Mouse (Mus musculus) thymus, postnatal 14 days (tissue): Measurements from ENCODE around the gene Gm34653.
"Not testable (repeated sequence)": the region's sequence is repeated elsewhere in the genome, so short reads cannot be mapped to it uniquely, and the experiment has no call there.

Experiments used
- DNase-seq: peaks from one replicate; pipeline ENCODE4 v3.0.0; 2021

Gm34653 gene

DNA sequence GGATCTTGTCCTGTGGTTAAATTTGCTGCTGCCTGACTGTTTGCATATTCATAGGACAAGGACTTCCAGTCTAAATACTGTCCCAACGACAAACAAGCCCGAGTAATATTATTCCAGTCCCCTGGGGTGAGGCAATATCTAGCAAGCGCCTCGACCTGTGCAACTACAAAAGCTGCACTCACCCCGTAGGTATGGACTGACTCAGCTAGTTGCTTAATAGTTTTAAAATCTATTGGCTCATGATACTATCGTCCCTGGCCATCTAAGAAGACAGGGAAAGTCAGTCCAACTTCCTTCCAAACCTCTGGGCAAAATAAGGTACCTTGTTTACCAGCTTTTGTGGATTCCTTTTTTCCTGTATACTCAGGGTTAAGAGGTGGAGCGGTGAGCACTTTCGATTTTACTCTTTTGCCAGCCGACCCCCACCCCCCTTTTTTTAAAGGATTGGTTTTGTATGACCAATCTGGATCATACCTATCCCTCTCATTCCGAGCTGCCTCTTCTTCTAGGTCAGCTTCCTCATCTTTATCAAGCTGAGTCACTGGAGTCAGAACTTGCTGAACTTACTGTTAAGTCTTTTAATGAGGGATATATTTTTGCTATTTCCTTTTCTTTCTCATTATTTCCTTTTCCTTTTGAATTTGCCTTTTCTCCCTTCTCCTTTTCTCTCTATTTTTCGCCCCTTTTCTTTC lies at the start of gene Gm34653:
TSS of gene Gm34653 (plus strand) at position 242 of the 692 bp plus-strand sequence.
- not testable (repeated sequence) for DNase-seq

DNA sequence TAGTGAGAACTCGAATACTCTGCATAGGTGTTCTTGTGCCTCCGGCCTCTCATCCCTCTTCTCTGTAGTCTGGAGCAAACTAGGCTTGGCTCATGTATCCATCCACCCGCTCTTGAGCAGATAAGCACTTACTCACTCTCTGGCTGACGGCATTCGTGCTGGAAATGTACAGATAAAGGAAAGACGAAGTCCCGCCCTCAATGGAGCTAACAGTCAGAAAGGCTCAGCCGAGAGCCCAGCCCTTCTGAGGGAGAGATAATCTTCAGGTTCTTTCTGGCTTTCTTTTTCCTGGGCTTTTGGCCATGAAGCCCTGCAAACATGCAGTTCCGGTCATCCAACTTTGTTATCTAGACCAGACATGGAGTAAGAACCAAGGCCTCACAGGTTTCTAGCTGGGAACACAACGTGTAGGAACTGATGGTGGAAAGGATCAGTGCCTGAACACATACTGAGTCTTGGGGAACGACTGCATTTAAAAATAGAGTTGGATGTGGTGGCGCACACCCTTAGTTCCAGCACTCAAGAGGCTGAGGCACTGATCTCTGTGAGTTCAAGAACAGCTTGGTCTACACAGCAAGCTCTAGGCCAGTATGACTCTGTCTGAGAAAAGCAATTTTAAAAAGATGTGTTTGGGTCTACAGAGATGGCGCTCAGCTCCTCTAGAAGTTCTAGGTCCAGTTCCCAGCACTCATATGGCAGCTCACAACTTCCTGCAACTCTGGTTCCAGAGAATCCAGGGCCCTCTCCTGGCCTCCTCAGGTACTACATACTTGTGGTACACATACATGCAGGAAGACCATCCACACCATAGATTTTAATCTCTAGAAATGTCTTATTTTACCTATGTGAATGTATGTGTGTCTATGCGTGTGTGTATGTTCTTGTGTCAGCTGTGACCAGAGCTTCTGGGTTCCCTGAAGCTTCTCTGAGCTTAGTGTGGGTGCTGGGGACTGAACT lies 49.5 kb upstream of the Gm34653 start:
- no peak for DNase-seq

DNA sequence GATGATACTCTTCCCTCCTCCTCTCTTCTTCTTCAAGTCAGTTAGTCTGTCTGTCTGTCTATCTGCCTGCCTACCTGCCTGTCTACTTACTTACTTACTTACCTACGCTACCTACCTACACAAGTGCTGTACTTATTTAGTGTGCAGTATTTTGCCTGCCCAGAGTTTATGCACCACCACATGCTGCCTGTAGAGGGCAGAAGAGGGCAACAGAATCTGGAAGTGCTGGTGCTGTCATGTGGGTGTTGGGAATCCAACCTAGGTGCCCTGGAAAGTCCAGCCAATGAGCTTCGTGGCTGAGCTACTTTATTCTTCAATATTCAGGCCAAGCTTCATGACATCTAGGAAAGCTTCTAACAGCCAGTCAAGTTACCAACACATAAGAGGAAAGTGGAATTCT lies 48.7 kb upstream of the Gm34653 start:
- peak; percentile 59 for DNase-seq

DNA sequence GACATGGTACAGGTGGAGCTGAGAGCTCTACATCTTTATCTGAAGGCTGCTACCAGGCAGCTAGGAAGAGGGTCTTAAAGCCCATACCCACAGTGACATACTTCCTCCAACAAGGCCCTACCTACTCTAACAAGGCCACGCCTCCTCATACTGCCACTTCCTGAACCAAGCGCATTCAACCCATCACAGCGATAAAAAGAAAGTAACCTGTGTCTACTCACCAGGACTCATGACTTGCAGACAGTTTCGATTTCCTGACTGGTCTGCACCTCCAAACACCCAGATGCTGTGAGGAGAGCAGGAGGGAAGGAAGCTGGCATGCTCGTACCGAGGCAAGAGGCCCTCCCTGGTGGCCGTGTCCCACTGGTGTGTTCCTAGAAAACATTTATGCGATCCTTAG lies 42.5 kb upstream of the Gm34653 start:
- peak; percentile 74 for DNase-seq

DNA sequence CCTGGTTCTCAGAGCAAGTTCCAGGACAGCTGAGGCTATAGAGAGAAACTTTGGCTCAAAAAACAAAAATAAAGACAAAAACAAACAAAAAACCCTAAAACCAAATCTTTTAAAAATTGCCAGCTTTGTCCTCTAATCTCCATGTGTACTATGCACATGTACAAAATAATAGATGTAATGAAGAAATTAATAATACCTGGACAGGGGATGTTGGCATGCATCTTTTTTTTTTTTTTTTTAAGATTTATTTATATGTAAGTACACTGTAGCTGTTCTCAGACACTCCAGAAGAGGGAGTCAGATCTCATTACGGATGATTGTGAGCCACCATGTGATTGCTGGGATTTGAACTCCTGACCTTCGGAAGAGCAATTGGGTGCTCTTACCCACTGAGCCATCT lies 40.3 kb upstream of the Gm34653 start:
- DNase-seq, result not testable (repeated sequence)

DNA sequence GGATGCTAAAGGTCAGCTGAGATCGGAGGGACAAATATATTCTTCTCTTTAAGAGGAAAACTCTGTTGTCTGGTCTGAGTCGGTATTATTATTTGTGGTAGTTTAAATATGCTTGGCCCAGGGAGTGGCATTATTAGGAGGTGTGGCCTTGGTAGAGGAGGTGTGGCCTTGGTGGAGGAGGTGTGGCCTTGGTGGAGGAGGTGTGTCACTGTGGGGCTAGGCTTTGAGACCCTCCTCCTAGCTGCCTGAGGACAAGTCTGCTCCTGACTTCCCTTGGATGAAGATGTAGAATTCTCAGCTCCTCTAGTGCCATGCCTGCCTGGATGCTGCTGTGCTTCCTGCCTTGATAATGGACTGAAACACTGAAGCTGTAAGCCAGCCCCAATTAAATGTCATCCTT lies 38.3 kb upstream of the Gm34653 start:
- DNase-seq, result no peak

DNA sequence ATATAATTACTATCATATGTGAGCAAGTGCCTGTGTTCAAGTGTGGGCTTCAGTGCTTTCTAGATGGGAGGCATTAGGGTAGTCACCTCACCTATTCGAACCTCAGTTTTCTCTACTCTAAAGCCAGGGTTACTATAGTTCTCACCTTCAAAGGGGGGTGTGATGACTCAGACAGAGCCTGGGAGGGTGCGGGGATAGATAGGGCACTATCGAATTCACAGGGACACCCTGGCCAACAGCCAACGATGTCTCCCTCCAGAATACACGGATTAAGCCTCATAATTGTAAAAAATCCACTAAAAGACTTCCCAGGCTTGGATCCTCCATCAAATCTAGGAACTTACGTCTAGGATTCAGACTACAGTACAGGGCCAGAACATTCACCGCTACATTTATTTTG lies 37.4 kb upstream of the Gm34653 start:
- DNase-seq, result no peak

DNA sequence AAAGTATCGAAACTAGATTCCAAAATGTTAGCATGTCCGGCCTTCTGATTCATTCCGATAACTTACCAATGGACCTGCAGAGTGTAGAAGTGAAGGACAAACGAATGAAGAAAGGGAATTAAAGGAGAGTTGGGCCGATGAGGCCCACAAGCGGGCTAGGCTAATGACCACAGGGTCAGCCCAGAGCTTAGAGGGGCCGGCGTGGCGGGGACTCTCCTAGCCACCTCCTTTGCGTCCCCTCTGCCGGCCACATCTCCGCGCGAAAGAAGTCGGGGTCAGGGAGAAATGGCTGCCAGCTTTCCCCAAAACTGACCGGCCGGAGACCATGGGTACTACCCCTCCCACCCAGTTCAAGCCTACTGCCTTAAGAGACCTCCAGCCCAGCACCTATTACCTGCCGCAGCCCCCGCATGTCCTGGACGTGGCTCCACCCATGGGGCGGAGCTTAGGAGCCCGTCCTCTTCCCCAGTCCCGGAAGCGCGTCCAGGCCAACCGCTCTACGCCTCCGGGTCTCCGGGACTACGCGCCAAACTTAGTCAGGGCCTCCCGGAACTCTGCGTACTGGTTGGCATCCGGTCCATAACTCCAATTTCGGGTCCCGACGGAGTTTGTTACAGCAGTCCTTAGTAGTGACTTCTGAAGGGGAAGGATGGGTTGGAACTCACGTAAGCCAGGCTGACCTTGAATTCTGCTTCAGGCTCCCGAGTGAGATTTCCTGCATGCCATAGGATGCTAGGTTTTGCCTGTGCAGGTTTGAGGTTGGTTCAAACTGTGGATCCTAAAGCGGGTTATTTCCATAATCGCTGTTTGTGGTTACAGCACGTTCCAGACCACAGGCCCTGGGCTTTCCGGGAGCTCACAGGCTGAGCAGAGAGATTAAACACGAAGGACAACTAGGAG lies 33.2 kb upstream of the Gm34653 start, which contains the start of gene Rabepk:
TSS of gene Rabepk (minus strand) at position 556 of the 900 bp plus-strand sequence.
- peak; percentile 91 for DNase-seq

DNA sequence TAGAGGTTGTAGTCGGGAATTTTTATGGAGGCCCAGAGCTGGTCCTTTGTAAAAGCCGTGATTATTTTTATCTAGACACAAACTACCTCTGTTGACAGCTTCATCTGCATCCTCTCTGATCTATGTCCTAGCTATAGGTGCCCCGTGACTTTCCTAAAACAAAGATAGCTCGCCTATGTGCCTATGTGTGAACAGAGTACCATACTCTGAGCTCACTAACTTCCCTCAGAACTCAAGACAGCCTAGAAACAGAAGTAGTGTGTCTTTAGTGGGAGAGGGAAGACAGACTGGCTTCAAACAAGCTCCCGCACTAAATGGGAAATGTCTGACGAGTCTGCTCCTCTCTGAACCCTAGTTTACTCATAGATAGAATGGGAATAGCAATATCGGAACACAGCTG lies 32.4 kb upstream of the Gm34653 start:
- no peak for DNase-seq

DNA sequence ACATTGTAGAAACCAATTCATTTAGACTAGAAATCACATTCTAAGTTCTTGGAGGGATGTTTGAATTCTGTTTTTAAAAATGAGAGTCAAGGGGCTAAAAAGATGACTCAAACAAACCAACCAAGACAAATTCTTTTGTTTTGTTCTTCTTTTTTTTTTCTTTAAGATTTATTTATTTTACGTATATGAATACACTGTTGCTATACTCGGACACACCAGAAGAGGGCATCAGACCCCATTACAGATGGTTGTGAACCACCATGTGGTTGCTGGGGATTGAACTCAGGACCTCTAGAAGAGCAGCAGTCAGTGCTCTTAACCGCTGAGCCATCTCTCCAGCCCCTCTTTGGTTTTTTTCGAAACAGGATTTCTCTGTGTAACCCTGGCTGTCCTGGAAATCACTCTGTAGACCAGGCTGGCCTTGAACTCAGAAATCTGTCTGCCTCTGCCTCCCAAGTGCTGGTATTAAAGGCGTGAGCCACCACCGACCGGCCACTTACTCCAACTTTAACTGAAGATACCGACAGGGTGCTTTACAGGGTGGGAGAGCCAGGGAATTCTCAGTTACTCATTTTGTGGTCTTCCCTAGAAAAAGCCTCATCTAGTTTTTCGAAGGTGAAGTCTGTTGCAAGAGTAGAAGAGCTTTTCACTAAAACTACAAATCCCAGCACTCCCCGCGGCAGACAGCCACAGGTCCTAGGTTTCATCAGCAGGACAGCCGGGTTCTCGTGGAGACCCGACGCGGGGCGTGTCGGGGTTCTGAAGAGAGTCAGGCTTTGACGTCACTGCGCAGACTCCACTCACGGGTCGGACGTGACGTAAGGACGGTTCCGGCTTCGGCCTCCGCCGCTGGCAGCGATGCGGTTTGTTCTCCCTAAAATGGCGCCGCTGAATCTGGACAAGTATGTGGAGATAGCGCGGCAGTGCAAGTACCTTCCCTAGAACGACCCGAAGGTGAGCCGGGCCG lies 31.0 kb upstream of the Gm34653 start:
- DNase-seq, result peak; percentile 97

DNA sequence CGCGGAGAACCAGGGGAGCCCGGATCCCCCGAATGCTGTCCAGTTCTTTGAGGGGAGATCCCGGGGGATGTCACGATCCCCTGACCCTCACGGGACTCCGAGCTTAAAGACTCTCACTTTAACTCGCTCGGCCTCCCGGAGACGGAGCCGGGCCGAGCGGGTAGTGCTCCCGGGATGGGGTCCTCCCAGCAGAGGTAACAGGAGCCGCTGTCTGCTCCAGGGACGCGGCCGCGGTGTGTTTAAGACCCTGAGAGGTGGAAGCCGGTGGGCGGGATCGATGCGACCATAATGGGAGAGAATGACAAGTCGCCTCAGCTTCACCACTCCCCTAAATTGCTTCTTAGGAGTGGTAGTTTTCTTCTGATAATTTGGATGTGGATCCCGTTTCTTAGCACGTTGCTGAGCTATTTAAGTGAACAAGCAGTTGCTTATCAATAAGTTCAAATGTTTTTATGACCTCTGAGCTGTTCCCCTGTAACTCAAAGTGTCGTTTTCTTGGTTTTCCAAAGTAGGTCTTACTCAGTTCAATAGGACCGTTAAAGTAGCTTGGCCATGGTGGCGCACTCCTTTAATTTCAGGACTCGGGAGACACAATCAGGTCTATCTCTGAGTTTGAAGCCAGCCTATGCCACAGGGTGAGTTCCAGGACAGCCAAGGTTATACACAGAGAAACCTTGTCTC lies 30.1 kb upstream of the Gm34653 start:
- DNase-seq, result peak; percentile 38

DNA sequence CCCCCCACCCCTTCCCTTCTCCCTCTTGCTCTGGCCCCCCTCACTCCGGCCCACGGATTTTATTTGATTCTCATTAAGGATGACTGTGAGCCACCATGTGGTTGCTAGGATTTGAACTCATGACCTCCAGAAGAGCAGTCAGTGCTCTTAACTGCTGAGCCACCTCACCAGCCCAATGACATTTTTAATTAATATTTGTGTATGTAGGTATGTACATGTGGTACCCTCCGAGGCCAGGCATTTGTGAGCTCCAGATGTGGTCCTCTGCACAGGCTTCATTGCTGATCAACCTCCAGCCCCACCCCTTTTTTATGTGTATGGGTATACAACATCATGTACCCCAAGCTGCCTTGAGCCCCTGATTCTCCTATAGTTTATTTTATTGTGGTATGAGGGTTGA lies 29.1 kb upstream of the Gm34653 start:
- DNase-seq, result no peak

DNA sequence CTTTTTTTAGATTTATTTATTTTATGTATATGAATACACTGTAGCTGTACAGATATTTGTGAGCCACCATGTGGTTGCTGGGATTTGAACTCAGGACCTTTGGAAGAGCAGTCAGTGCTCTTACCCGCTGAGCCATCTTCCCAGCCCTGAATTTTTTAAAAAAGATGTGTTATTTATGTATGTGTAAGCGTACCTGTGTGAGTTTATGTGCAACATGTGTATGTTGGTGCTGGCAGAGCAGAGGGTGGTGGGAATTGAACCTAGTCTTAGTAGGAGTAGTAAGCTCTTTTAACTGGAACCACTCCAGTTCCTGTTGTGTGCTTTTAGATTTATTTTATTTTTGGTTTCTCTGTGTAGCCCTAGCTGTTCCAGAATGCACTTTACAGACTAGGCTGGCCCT lies 28.6 kb upstream of the Gm34653 start:
- DNase-seq, result no peak

DNA sequence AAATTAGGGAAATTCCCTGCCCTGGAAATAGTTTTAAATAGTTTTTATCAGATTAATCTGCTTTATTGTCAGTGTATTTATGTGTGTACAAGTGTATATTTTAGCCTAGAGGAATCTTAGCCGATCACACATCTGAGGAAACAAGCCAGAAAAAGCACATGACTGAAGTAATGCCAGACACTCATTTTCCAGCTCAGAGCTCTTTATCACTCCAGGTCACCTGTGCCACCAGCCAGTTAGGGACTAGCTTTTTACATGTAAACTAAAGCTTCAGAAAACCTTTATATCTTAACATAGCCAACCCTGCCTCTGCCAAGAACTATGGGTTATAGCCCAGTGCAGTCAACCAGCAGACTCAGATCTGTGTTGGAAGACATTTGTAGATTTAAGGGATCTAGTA lies 28.0 kb upstream of the Gm34653 start:
- DNase-seq, result no peak

DNA sequence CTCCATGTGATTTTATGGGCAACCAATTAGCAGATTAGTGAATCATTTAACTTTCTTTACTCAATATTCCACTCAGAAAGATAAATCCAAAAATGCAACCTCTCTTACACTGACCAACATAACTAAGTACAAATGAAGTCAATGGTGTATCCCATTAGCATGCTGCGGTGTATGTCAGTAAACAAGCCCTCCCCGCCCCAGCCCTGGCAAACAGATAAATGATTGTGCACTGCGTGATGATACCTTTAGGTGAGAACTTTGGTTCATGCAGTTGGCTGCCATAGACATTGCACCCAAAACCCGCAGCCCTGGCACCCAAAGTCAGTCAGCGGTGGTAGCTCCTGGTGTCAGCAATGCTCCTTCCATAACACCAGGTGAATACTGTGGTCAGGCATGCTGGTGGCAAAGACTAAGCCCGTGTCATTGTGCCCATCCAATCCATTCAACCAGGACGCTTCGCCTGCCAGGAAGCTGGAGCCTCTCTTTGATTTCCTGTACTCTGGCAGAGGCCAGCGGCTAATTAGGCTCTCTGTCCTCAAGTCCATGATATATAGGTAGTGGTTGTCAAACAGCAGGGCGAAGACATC lies 27.4 kb upstream of the Gm34653 start:
- no peak for DNase-seq

DNA sequence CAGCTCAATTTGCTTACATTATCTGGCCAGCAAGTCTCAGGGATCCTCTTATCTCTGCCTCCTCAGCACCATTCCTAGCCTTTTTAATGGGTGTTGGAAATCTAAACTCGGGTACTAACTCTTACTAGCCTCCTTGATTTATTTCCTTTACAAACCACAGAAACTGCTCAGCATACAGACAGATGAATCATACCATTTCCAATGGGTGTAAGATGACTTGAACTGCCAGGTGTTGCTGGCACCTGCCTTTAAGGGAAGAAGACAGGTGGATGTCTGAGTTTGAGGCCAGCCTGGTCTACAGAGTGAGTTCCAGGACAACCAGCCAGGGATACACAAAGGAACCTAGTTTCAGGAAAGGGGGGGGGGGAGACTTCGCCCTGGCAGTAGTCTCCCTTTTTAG lies 24.8 kb upstream of the Gm34653 start:
- DNase-seq, result no peak

DNA sequence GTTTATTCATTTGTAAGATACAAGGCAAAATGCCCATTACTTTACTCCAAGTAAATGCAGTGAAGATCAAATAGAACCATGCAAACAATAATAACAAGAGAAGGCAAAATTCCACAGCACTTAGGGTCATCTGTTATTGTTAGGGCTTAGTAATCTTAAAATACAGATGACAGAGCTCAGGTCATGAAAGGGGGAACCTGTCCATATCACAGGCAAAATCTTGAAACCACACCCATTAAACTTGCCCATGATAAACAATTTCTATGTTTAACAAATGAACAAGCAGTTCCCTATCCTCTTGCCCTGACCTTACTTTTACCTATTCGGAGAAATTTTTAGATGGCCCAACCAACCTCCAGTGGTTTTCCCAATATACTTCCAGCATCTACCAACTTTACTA lies 23.2 kb upstream of the Gm34653 start:
- no peak for DNase-seq

DNA sequence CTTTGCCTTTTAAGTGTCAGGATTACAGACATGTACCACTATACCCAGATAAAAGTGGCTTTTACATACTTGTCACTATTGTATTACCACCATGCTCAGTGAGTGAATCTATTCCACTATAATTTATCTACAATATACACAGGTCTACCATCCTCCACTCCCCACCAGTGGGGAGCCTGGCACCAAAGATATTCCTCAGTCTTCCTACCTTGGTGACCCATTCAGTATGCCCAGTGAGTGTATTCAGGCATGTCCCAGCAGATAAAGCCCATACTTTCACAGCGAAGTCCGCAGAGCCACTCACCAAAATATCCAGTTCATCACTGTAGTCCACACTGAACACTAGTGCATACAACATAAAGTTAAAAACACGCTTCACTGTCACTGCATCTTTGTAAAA lies 22.0 kb upstream of the Gm34653 start:
- no peak for DNase-seq

DNA sequence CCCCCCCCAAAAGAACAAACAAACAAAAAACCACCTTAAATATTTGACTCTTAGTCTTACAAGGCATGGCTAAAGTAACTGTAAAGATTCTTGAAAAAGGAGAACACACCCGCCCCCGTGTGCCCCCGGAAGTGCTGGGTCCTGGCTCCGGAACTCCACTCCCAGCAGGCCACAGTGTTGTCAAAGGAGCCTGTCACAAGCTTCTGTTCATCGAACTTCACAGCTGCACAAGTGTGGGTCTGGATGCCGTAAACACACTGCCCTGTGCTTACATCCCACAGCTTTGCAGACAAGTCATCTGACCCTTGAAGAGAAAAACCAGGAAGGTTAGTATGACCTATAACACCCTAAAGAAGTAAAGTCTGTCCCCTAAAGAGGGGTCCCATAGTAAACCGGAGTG lies 20.1 kb upstream of the Gm34653 start:
- DNase-seq, result no peak

DNA sequence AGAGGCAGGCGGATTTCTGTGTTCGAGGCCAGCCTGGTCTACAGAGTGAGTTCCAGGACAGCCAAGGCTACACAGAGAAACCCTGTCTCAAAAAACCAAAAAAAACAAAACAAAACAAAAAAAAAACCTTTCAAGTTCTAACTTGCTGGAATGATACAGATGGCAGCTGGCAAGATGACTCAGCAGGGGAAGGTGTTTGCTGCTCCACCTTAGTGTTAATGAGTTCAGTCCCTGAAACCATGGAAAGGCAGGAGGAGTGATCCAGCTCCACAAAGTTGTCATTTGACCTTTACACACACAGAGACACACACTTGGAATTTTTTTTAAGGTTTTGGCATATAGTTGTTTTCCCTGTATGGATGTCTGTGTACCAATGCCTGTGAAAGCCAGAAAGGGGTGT lies 16.9 kb upstream of the Gm34653 start:
- DNase-seq, result not testable (repeated sequence)

DNA sequence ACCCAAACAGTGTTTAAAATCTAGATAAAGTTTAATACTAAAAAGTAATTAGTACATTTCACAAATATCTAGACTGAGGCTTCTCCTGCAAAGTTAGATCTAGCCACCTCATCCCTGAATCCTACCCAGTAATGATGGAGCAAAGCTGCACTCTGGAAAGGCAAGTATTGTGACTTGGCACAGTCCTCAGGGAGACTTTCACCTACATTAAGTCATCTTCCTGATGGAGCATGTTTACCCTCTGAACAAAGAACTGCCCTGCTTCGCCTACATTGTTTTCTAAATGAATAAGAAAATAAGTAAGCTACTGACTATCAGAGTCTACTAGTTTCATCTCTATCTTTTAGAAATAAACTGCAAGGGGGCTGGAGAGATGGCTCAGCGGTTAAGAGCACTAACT lies 14.3 kb upstream of the Gm34653 start:
- DNase-seq, result no peak
